Mouse (Mus musculus): ENCODE measurements around the gene Pced1b. TPM values are rescaled to one million over a fixed set of nuclear protein-coding genes. Genes with fewer than 3 reads are reported as not detected.

The Pced1b gene
- polyA plus RNA-seq, 1 experiment from 2014 or later: 3.4 TPM

Other genes with a start within 250 kb of the Pced1b start
- gene Slc38a4, start 191.2 kb upstream of the Pced1b start, polyA plus RNA-seq (2015; fragmentation: Nextera tagmentation; extraction: Ambion mirVana): 78.4 and 83.8 TPM in 2 replicates
- 0.98 and 1.1 TPM in 2 replicates for gene Amigo2, start 180 bp downstream of the Pced1b start, polyA plus RNA-seq (2015; fragmentation: Nextera tagmentation; extraction: Ambion mirVana)

Measured in liver, embryonic 16.5 days (tissue).